ENCODE assay signal across 8 mouse cellular contexts in the genomic region with DNA sequence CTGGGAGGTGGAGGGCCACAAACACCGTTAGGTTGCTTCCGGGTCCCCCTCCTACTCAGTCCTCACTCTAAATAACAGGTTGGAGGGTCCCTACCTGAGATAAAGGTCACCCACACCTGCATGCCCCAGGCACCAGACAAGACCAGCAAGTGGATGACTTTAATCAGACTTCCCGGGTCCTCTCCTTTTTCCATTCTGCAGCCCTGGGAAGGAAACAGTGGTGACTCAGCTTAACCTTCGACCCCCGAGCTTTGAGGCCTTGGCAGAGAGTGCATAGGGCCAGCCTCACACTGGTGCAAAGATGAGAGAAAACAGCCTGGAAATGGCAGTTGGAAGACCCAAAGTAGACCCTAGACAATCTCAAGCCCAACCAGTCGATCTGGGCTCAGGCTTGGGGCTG. TPM values are rescaled to one million over a fixed set of nuclear protein-coding genes. Genes with fewer than 3 reads are reported as not detected.
DNase-seq lines count a peak whose midpoint lies in the region; ATAC-seq and TF ChIP-seq lines count a peak whose summit lies in the region.

No protein-coding gene starts in this region.

- 84% methylated on average over 6 of the region's 6 CpGs for WGBS in hindbrain, embryonic 10.5 days
- 76% methylated on average over 6 of the region's 6 CpGs for WGBS in limb, embryonic 13.5 days
- 76% methylated on average over 6 of the region's 6 CpGs for WGBS in midbrain, postnatal 0 days

- no peaks in the 10 kb centered on the region for H3K9me3 ChIP-seq in hindbrain, embryonic 10.5 days
- no peaks in the 10 kb centered on the region; the same call in 1 of the 2 replicates for H3K9me3 ChIP-seq in limb, embryonic 13.5 days
- H3K9me3 ChIP-seq in midbrain, postnatal 0 days (ENCODE audit: low read length): no peaks in the 10 kb centered on the region

- DNase-seq in 3T3-L1 (ENCODE audit: low read depth, low spot score): peak; percentile 71
- peak; percentile 88 for DNase-seq in adrenal gland, adult 2 months
- no peak for DNase-seq in hindbrain, embryonic 10.5 days (ENCODE audit: low spot score)
- no peak for DNase-seq in midbrain, postnatal 0 days (ENCODE audit: low spot score)
- no peak for DNase-seq in gastrocnemius, postnatal 36 days
- DNase-seq in embryo, embryonic 10.5 days (ENCODE audit: low spot score): no peak
- no peak for DNase-seq in thymus, adult 18-20 months

- peak overlapping the region; percentile 64 for H3K4me3 ChIP-seq in hindbrain, embryonic 10.5 days
- H3K4me3 ChIP-seq in limb, embryonic 13.5 days: peak overlapping the region; percentile 58
- peak overlapping the region; percentile 46 for H3K4me3 ChIP-seq in midbrain, postnatal 0 days (ENCODE audit: low read depth, low read length)

- no peak for TF ChIP-seq CTCF in midbrain, postnatal 0 days (IDR thresholded peaks at IDR 0.05)

- peaks cover 19% of the 10 kb centered on the region for H3K36me3 ChIP-seq in hindbrain, embryonic 10.5 days
- peaks cover 12% of the 10 kb centered on the region for H3K36me3 ChIP-seq in limb, embryonic 13.5 days
- H3K36me3 ChIP-seq in midbrain, postnatal 0 days (ENCODE audit: insufficient read depth, low read length): no peaks in the 10 kb centered on the region

- no peak overlapping the region for H3K27ac ChIP-seq in hindbrain, embryonic 10.5 days
- no peak overlapping the region for H3K27ac ChIP-seq in limb, embryonic 13.5 days
- H3K27ac ChIP-seq in midbrain, postnatal 0 days (ENCODE audit: low read depth, low read length): no peak overlapping the region; the same call in 1 of the 2 replicates

- H3K4me1 ChIP-seq in hindbrain, embryonic 10.5 days (replicated peaks): peaks cover 16% of the 10 kb centered on the region
- peaks cover 13% of the 10 kb centered on the region for H3K4me1 ChIP-seq in limb, embryonic 13.5 days
- peaks cover 8% of the 10 kb centered on the region; the same call in 1 of the 2 replicates for H3K4me1 ChIP-seq in midbrain, postnatal 0 days (ENCODE audit: insufficient read depth, low read length)

- H3K27me3 ChIP-seq in hindbrain, embryonic 10.5 days (ENCODE audit: insufficient read depth, poor library complexity, severe bottlenecking): no peaks in the 10 kb centered on the region
- H3K27me3 ChIP-seq in limb, embryonic 13.5 days: no peaks in the 10 kb centered on the region
- no peaks in the 10 kb centered on the region for H3K27me3 ChIP-seq in midbrain, postnatal 0 days (ENCODE audit: insufficient read depth, low read length)

- H3K4me2 ChIP-seq in limb, embryonic 13.5 days (replicated peaks): peak overlapping the region; percentile 75
- H3K4me2 ChIP-seq in midbrain, postnatal 0 days (ENCODE audit: low read depth, low read length, poor library complexity, severe bottlenecking): peak overlapping the region; percentile 61

- ATAC-seq in limb, embryonic 13.5 days (ENCODE audit: low FRiP score, low read depth): no peak
- no peak for ATAC-seq in midbrain, postnatal 0 days (ENCODE audit: low FRiP score)

- peak overlapping the region; percentile 77 for H3K9ac ChIP-seq in limb, embryonic 13.5 days
- no peak overlapping the region for H3K9ac ChIP-seq in midbrain, postnatal 0 days (replicated peaks; ENCODE audit: low read length, poor library complexity, severe bottlenecking)

- intact Hi-C loops in gastrocnemius, postnatal 36 days (cut with DNase I): no loop called here

RNA-seq across cellular contexts. Expression of a gene that starts 1.1 kb away (rescaled TPM):
- 10 to 100 TPM in 1 of 2 experiments, 1 to 10 TPM in 1; 9.4 to 10.5 TPM for total RNA-seq in adrenal gland, adult 2 months (2021)
- polyA plus RNA-seq in adrenal gland, adult 2 months (2012; rRNA removed): 17.3 and 24.5 TPM in 2 replicates
- polyA plus RNA-seq in hindbrain, embryonic 10.5 days (2016; fragmentation: Nextera tagmentation; extraction: Ambion mirVana): 4.2 and 5.1 TPM in 2 replicates
- 5.1 and 6.2 TPM in 2 replicates for polyA plus RNA-seq in limb, embryonic 13.5 days (2015; fragmentation: Nextera tagmentation; extraction: Ambion mirVana)
- total RNA-seq in midbrain, postnatal 0 days (2014; rRNA removed): 6.6 and 12.2 TPM in 2 replicates
- 4.7 and 5.2 TPM in 2 replicates for polyA plus RNA-seq in midbrain, postnatal 0 days (2015; fragmentation: Nextera tagmentation; extraction: Ambion mirVana)
- under 1 TPM in 1 of 2 experiments, not detected in 1; 0.30 TPM for total RNA-seq in gastrocnemius, postnatal 36 days (2021)

RNA-seq across cellular contexts. Expression of a gene that starts 1.2 kb away (rescaled TPM):
- 100 to 1,000 TPM; 381 to 452 TPM for total RNA-seq in adrenal gland, adult 2 months (2021)
- polyA plus RNA-seq in adrenal gland, adult 2 months (2012; rRNA removed): 1,222 and 1,525 TPM in 2 replicates
- polyA plus RNA-seq in hindbrain, embryonic 10.5 days (2016; fragmentation: Nextera tagmentation; extraction: Ambion mirVana): 39.1 and 46.1 TPM in 2 replicates
- polyA plus RNA-seq in limb, embryonic 13.5 days (2015; fragmentation: Nextera tagmentation; extraction: Ambion mirVana): 41.3 and 46.5 TPM in 2 replicates
- 32.1 and 50.9 TPM in 2 replicates for total RNA-seq in midbrain, postnatal 0 days (2014; rRNA removed)
- 44.2 and 50.1 TPM in 2 replicates for polyA plus RNA-seq in midbrain, postnatal 0 days (2015; fragmentation: Nextera tagmentation; extraction: Ambion mirVana)
- 10 to 100 TPM in 1 of 2 experiments, 1 to 10 TPM in 1; 7.8 to 10.5 TPM for total RNA-seq in gastrocnemius, postnatal 36 days (2021)

RNA-seq across cellular contexts. Expression of a gene that starts 8.2 kb away (rescaled TPM):
- 10 to 100 TPM; 48.3 to 52.2 TPM for total RNA-seq in adrenal gland, adult 2 months (2021)
- polyA plus RNA-seq in adrenal gland, adult 2 months (2012; rRNA removed): 75.9 and 84.8 TPM in 2 replicates
- polyA plus RNA-seq in hindbrain, embryonic 10.5 days (2016; fragmentation: Nextera tagmentation; extraction: Ambion mirVana): 8.9 and 10.9 TPM in 2 replicates
- polyA plus RNA-seq in limb, embryonic 13.5 days (2015; fragmentation: Nextera tagmentation; extraction: Ambion mirVana): 14.0 and 15.5 TPM in 2 replicates
- total RNA-seq in midbrain, postnatal 0 days (2014; rRNA removed): 15.9 and 26.0 TPM in 2 replicates
- polyA plus RNA-seq in midbrain, postnatal 0 days (2015; fragmentation: Nextera tagmentation; extraction: Ambion mirVana): 17.4 and 18.1 TPM in 2 replicates
- total RNA-seq in gastrocnemius, postnatal 36 days (2021): 1 to 10 TPM; 2.3 to 4.1 TPM

RNA-seq across cellular contexts. Expression of a gene that starts 10.7 kb away (rescaled TPM):
- 10 to 100 TPM; 21.7 to 31.7 TPM for total RNA-seq in adrenal gland, adult 2 months (2021)
- polyA plus RNA-seq in adrenal gland, adult 2 months (2012; rRNA removed): 120 and 147 TPM in 2 replicates
- 15.6 and 30.6 TPM in 2 replicates for polyA plus RNA-seq in hindbrain, embryonic 10.5 days (2016; fragmentation: Nextera tagmentation; extraction: Ambion mirVana)
- 8.5 and 9.1 TPM in 2 replicates for polyA plus RNA-seq in limb, embryonic 13.5 days (2015; fragmentation: Nextera tagmentation; extraction: Ambion mirVana)
- 129 and 165 TPM in 2 replicates for total RNA-seq in midbrain, postnatal 0 days (2014; rRNA removed)
- polyA plus RNA-seq in midbrain, postnatal 0 days (2015; fragmentation: Nextera tagmentation; extraction: Ambion mirVana): 129 and 136 TPM in 2 replicates
- under 1 TPM; 0.49 to 0.64 TPM for total RNA-seq in gastrocnemius, postnatal 36 days (2021)

RNA-seq across cellular contexts. Expression of a gene that starts 29.4 kb away (rescaled TPM):
- total RNA-seq in adrenal gland, adult 2 months (2021): 10 to 100 TPM; 14.2 to 18.6 TPM
- 12.4 and 20.2 TPM in 2 replicates for polyA plus RNA-seq in adrenal gland, adult 2 months (2012; rRNA removed)
- polyA plus RNA-seq in hindbrain, embryonic 10.5 days (2016; fragmentation: Nextera tagmentation; extraction: Ambion mirVana): 7.1 and 9.3 TPM in 2 replicates
- polyA plus RNA-seq in limb, embryonic 13.5 days (2015; fragmentation: Nextera tagmentation; extraction: Ambion mirVana): 4.9 and 6.2 TPM in 2 replicates
- total RNA-seq in midbrain, postnatal 0 days (2014; rRNA removed): 33.7 and 38.6 TPM in 2 replicates
- polyA plus RNA-seq in midbrain, postnatal 0 days (2015; fragmentation: Nextera tagmentation; extraction: Ambion mirVana): 7.1 and 8.0 TPM in 2 replicates
- total RNA-seq in gastrocnemius, postnatal 36 days (2021): 1 to 10 TPM; 1.4 to 2.2 TPM

Comparison
In these comparisons a context has a peak if more than half of its experiments do, and no peak if none do; other contexts are left out.
1. DNase-seq: peak in 3T3-L1 (single experiment) and adrenal gland, adult 2 months (single experiment); none in hindbrain, embryonic 10.5 days (single experiment), midbrain, postnatal 0 days (single experiment), gastrocnemius, postnatal 36 days (0 of 2), embryo, embryonic 10.5 days (single experiment) and thymus, adult 18-20 months (0 of 2).
2. RNA of a gene that starts 1.2 kb away (polyA plus RNA-seq): 1,222 to 1,525 TPM in adrenal gland, adult 2 months; 41.3 to 46.5 TPM in limb, embryonic 13.5 days, 39.1 to 46.1 TPM in hindbrain, embryonic 10.5 days and 44.2 to 50.1 TPM in midbrain, postnatal 0 days; every median in the first group is over 10 times any median in the second.
3. Peak in every context shown above with its lines, with median percentiles within 50 percentile points of each other: H3K4me3 ChIP-seq.